Mouse (Mus musculus): Measurements from ENCODE around the gene Rnasek.

DNA sequence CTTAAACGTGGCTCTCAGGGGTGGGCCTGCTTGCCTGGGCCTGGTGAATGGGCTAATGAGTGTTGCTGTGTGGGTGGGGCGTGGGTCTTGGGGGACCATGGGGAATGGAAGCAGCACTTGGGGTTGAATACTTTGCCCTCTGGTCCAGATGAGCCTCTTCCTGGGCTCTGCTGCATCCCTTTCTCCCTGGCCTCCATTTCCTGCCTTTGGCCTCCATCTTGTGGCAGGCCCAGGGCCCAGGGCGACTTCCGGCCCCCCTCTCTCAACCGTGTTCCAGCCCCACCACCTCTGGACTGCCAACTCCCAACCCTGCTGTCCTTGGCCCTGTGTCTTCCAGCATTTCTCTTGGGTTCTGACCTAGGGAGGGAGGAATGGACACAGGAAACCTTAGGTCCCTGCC, 5.6 kb downstream of the Rnasek start:
- TF ChIP-seq CTCF (IDR thresholded peaks at IDR 0.05; ENCODE audit: borderline replicate concordance, insufficient read depth, low read depth, low read length) (no peak), POLR2A (IDR thresholded peaks at IDR 0.05; ENCODE audit: borderline replicate concordance, insufficient read depth, low read length) (no peak)
